Mouse (Mus musculus): ENCODE results near the gene Trex2.

Gene Trex2

GRCm38 (mm10) chrX:73435252-73435651 lies at the start of gene Trex2:
Trex2 (minus strand) TSS chrX:73435344.
- Histone ChIP-seq H3K27me3 (ENCODE audit: control insufficient read depth, insufficient read depth, low read length, poor library complexity, severe bottlenecking) (no peaks in the 10 kb centered on the region), H3K36me3 (ENCODE audit: control insufficient read depth, insufficient read depth, low read length, poor library complexity, severe bottlenecking) (no peaks in the 10 kb centered on the region)
- DNase-seq (ENCODE audit: low read depth, low spot score), result no peak

GRCm38 (mm10) chrX:73484870-73485269 lies 49.7 kb upstream of the Trex2 start:
- no peak for DNase-seq (ENCODE audit: low read depth, low spot score)
- Histone ChIP-seq H3K36me3 (ENCODE audit: control insufficient read depth, insufficient read depth, low read length, poor library complexity, severe bottlenecking) (no peaks in the 10 kb centered on the region), H3K27me3 (ENCODE audit: control insufficient read depth, insufficient read depth, low read length, poor library complexity, severe bottlenecking) (no peaks in the 10 kb centered on the region)

- no peak for DNase-seq (ENCODE audit: low read depth, low spot score)
- Histone ChIP-seq H3K36me3 (ENCODE audit: control insufficient read depth, insufficient read depth, low read length, poor library complexity, severe bottlenecking) (no peaks in the 10 kb centered on the region), H3K27me3 (ENCODE audit: control insufficient read depth, insufficient read depth, low read length, poor library complexity, severe bottlenecking) (no peaks in the 10 kb centered on the region)
These were observed 48.9 kb upstream of the Trex2 start for GRCm38 (mm10) chrX:73484076-73484475.

GRCm38 (mm10) chrX:73483484-73483810 lies 48.3 kb upstream of the Trex2 start, which contains the start of gene Bgn:
Bgn (plus strand) TSS chrX:73483602.
- Histone ChIP-seq H3K36me3 (ENCODE audit: control insufficient read depth, insufficient read depth, low read length, poor library complexity, severe bottlenecking) (no peaks in the 10 kb centered on the region), H3K27me3 (ENCODE audit: control insufficient read depth, insufficient read depth, low read length, poor library complexity, severe bottlenecking) (no peaks in the 10 kb centered on the region)
- no peak for DNase-seq (ENCODE audit: low read depth, low spot score)

GRCm38 (mm10) chrX:73482643-73483483 lies 47.7 kb upstream of the Trex2 start:
- DNase-seq (ENCODE audit: low read depth, low spot score), result no peak
- no peaks in the 10 kb centered on the region for H3K36me3 ChIP-seq (ENCODE audit: control insufficient read depth, insufficient read depth, low read length, poor library complexity, severe bottlenecking)
- H3K27me3 ChIP-seq (ENCODE audit: control insufficient read depth, insufficient read depth, low read length, poor library complexity, severe bottlenecking), result no peaks in the 10 kb centered on the region

GRCm38 (mm10) chrX:73480334-73480733 lies 45.2 kb upstream of the Trex2 start:
- no peak for DNase-seq (ENCODE audit: low read depth, low spot score)
- Histone ChIP-seq H3K27me3 (ENCODE audit: control insufficient read depth, insufficient read depth, low read length, poor library complexity, severe bottlenecking) (no peaks in the 10 kb centered on the region), H3K36me3 (ENCODE audit: control insufficient read depth, insufficient read depth, low read length, poor library complexity, severe bottlenecking) (no peaks in the 10 kb centered on the region)

- Histone ChIP-seq H3K27me3 (ENCODE audit: control insufficient read depth, insufficient read depth, low read length, poor library complexity, severe bottlenecking) (no peaks in the 10 kb centered on the region), H3K36me3 (ENCODE audit: control insufficient read depth, insufficient read depth, low read length, poor library complexity, severe bottlenecking) (no peaks in the 10 kb centered on the region)
- no peak for DNase-seq (ENCODE audit: low read depth, low spot score)
These were observed 44.5 kb upstream of the Trex2 start for GRCm38 (mm10) chrX:73479656-73480055.

- DNase-seq (ENCODE audit: low read depth, low spot score), result no peak
- Histone ChIP-seq H3K27me3 (ENCODE audit: control insufficient read depth, insufficient read depth, low read length, poor library complexity, severe bottlenecking) (no peaks in the 10 kb centered on the region), H3K36me3 (ENCODE audit: control insufficient read depth, insufficient read depth, low read length, poor library complexity, severe bottlenecking) (no peaks in the 10 kb centered on the region)
These were observed 42.4 kb upstream of the Trex2 start for GRCm38 (mm10) chrX:73477500-73477899.

GRCm38 (mm10) chrX:73476621-73477020 lies 41.5 kb upstream of the Trex2 start:
- DNase-seq (ENCODE audit: low read depth, low spot score), result no peak
- no peaks in the 10 kb centered on the region for H3K36me3 ChIP-seq (ENCODE audit: control insufficient read depth, insufficient read depth, low read length, poor library complexity, severe bottlenecking)
- H3K27me3 ChIP-seq (ENCODE audit: control insufficient read depth, insufficient read depth, low read length, poor library complexity, severe bottlenecking), result no peaks in the 10 kb centered on the region

- Histone ChIP-seq H3K36me3 (ENCODE audit: control insufficient read depth, insufficient read depth, low read length, poor library complexity, severe bottlenecking) (no peaks in the 10 kb centered on the region), H3K27me3 (ENCODE audit: control insufficient read depth, insufficient read depth, low read length, poor library complexity, severe bottlenecking) (no peaks in the 10 kb centered on the region)
- DNase-seq (ENCODE audit: low read depth, low spot score), result no peak
These were observed 40.6 kb upstream of the Trex2 start for GRCm38 (mm10) chrX:73475658-73476256.

- no peaks in the 10 kb centered on the region for H3K27me3 ChIP-seq (ENCODE audit: control insufficient read depth, insufficient read depth, low read length, poor library complexity, severe bottlenecking)
- no peak for DNase-seq (ENCODE audit: low read depth, low spot score)
These were observed 39.4 kb upstream of the Trex2 start for GRCm38 (mm10) chrX:73474340-73475165.

GRCm38 (mm10) chrX:73471764-73472163 lies 36.6 kb upstream of the Trex2 start:
- no peak for DNase-seq (ENCODE audit: low read depth, low spot score)
- H3K36me3 ChIP-seq (ENCODE audit: control insufficient read depth, insufficient read depth, low read length, poor library complexity, severe bottlenecking), result no peaks in the 10 kb centered on the region
- H3K27me3 ChIP-seq (ENCODE audit: control insufficient read depth, insufficient read depth, low read length, poor library complexity, severe bottlenecking), result no peaks in the 10 kb centered on the region

More at GRCm38 (mm10) chrX:73474340-73475165, 39.4 kb upstream of the Trex2 start:
- no peaks in the 10 kb centered on the region for H3K36me3 ChIP-seq (ENCODE audit: control insufficient read depth, insufficient read depth, low read length, poor library complexity, severe bottlenecking)

GRCm38 (mm10) chrX:73468752-73469151 lies 33.6 kb upstream of the Trex2 start:
- no peaks in the 10 kb centered on the region for H3K27me3 ChIP-seq (ENCODE audit: control insufficient read depth, insufficient read depth, low read length, poor library complexity, severe bottlenecking)
- H3K36me3 ChIP-seq (ENCODE audit: control insufficient read depth, insufficient read depth, low read length, poor library complexity, severe bottlenecking), result no peaks in the 10 kb centered on the region
- DNase-seq (ENCODE audit: low read depth, low spot score), result no peak

GRCm38 (mm10) chrX:73468330-73468729 lies 33.2 kb upstream of the Trex2 start:
- DNase-seq (ENCODE audit: low read depth, low spot score), result no peak
- Histone ChIP-seq H3K27me3 (ENCODE audit: control insufficient read depth, insufficient read depth, low read length, poor library complexity, severe bottlenecking) (no peaks in the 10 kb centered on the region), H3K36me3 (ENCODE audit: control insufficient read depth, insufficient read depth, low read length, poor library complexity, severe bottlenecking) (no peaks in the 10 kb centered on the region)

Measured in splenic B cell, adult 2 months (primary cell).